Mouse (Mus musculus) neural tube, embryonic 14.5 days (tissue): ENCODE results near the gene Tmem184a. TPM values are rescaled to one million over a fixed set of nuclear protein-coding genes. Genes with fewer than 3 reads are reported as not detected.

Experiments used
- ATAC-seq: fragments of 200-750 bp; cut with Nextera tagmentation; 2 replicates; pipeline ENCODE4 v1.8.0; 2017; ENCODE audit warnings: low read depth, mild to moderate bottlenecking, moderate TSS enrichment, moderate library complexity
- H3K27ac ChIP-seq: fragments of 300-500 bp; sonication (generic); 2 replicates; pipeline ENCODE4 v1.5.1; 2014; ENCODE audit warnings: low read depth, mild to moderate bottlenecking, control low read depth, low read length, moderate library complexity, mixed read lengths
- H3K27me3 ChIP-seq: fragments of 300-500 bp; sonication (generic); 2 replicates; pipeline ENCODE4 v1.6.1; 2014; ENCODE audit warnings: low read length; ENCODE audit not compliant: control insufficient read depth, insufficient read depth
- H3K36me3 ChIP-seq: fragments of 300-500 bp; sonication (generic); 2 replicates; pipeline ENCODE4 v1.6.1; 2014; ENCODE audit warnings: low read length, mixed read lengths; ENCODE audit not compliant: control insufficient read depth, insufficient read depth
- H3K4me1 ChIP-seq: fragments of 300-500 bp; sonication (generic); 2 replicates; pipeline ENCODE4 v1.6.1; 2014; ENCODE audit warnings: low read length; ENCODE audit not compliant: control insufficient read depth, insufficient read depth
- H3K4me2 ChIP-seq: fragments of 300-500 bp; sonication (generic); 2 replicates; pipeline ENCODE4 v1.6.1; 2014; ENCODE audit warnings: mild to moderate bottlenecking, low read depth, low read length, control low read depth
- H3K4me3 ChIP-seq: fragments of 300-500 bp; sonication (generic); 2 replicates; pipeline ENCODE4 v1.5.1; 2014; ENCODE audit warnings: low read depth, low read length, control low read depth, mixed read lengths
- H3K9ac ChIP-seq: fragments of 300-500 bp; sonication (generic); replicated peaks from 2 replicates; pipeline ENCODE4 v1.6.1; 2014; ENCODE audit warnings: low read depth, mild to moderate bottlenecking, control low read depth, low read length, mixed read lengths
- H3K9me3 ChIP-seq: fragments of 300-500 bp; sonication (generic); 2 replicates; pipeline ENCODE4 v1.6.1; 2016; ENCODE audit warnings: low read length; ENCODE audit not compliant: control insufficient read depth
- WGBS: fragments of 180-500 bp; shearing (Covaris S2); extraction: QIAGEN DNeasy Blood & Tissue Kit; methylation state at CpG from one replicate; pipeline ENCODE4 v1.1.7; 2014; 5-methylcytosine and 5-hydroxymethylcytosine counted together
- polyA plus RNA-seq: library from polyadenylated mRNA; unstranded; fragments of >200 nt; fragmentation: Nextera tagmentation; extraction: Ambion mirVana; gene quantifications from 2 replicates; pipeline ENCODE4 v1.2.1, GENCODE M21; 2014

The Tmem184a gene
- polyA plus RNA-seq, 1 experiment from 2014 or later, result 0.23 TPM

- Histone ChIP-seq H3K9me3 (no peaks in the 10 kb centered on the region), H3K27ac (peak overlapping the region; percentile 91), H3K9ac (peak overlapping the region; percentile 54), H3K4me3 (peak overlapping the region; percentile 29), H3K4me2 (peak overlapping the region; percentile 60), H3K36me3 (0 out of 2 replicates have a peak, but pooled peaks cover 3% of the 10 kb centered on the region), H3K4me1 (peaks cover 35% of the 10 kb centered on the region), H3K27me3 (no peaks in the 10 kb centered on the region)
- WGBS, result 16% methylated on average over 12 of the region's 12 CpGs
- peak; percentile 57 for ATAC-seq
Measured at GRCm38 (mm10) chr5:139798168-139798900, 21.4 kb downstream of the Tmem184a start.

GRCm38 (mm10) chr5:139797473-139798167 is 22.1 kb downstream of the Tmem184a start:
- Histone ChIP-seq H3K4me2 (peak overlapping the region; percentile 60), H3K4me3 (peak overlapping the region; percentile 29), H3K27ac (peak overlapping the region; percentile 91), H3K9ac (peak overlapping the region; percentile 54), H3K36me3 (0 out of 2 replicates have a peak, but pooled peaks cover 3% of the 10 kb centered on the region), H3K27me3 (no peaks in the 10 kb centered on the region), H3K4me1 (peaks cover 38% of the 10 kb centered on the region), H3K9me3 (no peaks in the 10 kb centered on the region)
- WGBS, result 12% methylated on average over 11 of the region's 11 CpGs
- peak; percentile 87 for ATAC-seq

- Histone ChIP-seq H3K9me3 (no peaks in the 10 kb centered on the region), H3K9ac (0 out of 2 replicates have a peak overlapping the region, but pooled peaks have one; percentile 54), H3K4me2 (peak overlapping the region; percentile 60), H3K4me3 (no peak overlapping the region), H3K36me3 (0 out of 2 replicates have a peak, but pooled peaks cover 3% of the 10 kb centered on the region), H3K4me1 (peaks cover 45% of the 10 kb centered on the region), H3K27me3 (no peaks in the 10 kb centered on the region), H3K27ac (peak overlapping the region; percentile 91)
- ATAC-seq, result peak; percentile 30; the same call in 1 of the 2 replicates
- WGBS, result 16% methylated on average over 13 of the region's 13 CpGs
Measured at GRCm38 (mm10) chr5:139796900-139797299, 22.8 kb downstream of the Tmem184a start.

GRCm38 (mm10) chr5:139796001-139796620 is 23.6 kb downstream of the Tmem184a start:
- Histone ChIP-seq H3K9ac (no peak overlapping the region; the same call in 1 of the 2 replicates), H3K27ac (peak overlapping the region; percentile 34; the same call in 1 of the 2 replicates), H3K4me3 (no peak overlapping the region)

GRCm38 (mm10) chr5:139794938-139795337 is 24.8 kb downstream of the Tmem184a start:
- no peak for ATAC-seq
- Histone ChIP-seq H3K4me1 (peaks cover 49% of the 10 kb centered on the region), H3K27me3 (no peaks in the 10 kb centered on the region), H3K36me3 (no peaks in the 10 kb centered on the region), H3K9me3 (no peaks in the 10 kb centered on the region), H3K9ac (no peak overlapping the region), H3K4me3 (no peak overlapping the region), H3K27ac (no peak overlapping the region), H3K4me2 (no peak overlapping the region)
- WGBS, result 72% methylated on average over 10 of the region's 10 CpGs

More at GRCm38 (mm10) chr5:139796001-139796620, 23.6 kb downstream of the Tmem184a start:
- ATAC-seq, result no peak
- H3K36me3 ChIP-seq, result 0 out of 2 replicates have a peak, but pooled peaks cover 3% of the 10 kb centered on the region
- peaks cover 47% of the 10 kb centered on the region for H3K4me1 ChIP-seq
- H3K27me3 ChIP-seq, result no peaks in the 10 kb centered on the region
- no peak overlapping the region for H3K4me2 ChIP-seq
- H3K9me3 ChIP-seq, result no peaks in the 10 kb centered on the region
- 79% methylated on average over 9 of the region's 9 CpGs for WGBS

- H3K4me1 ChIP-seq, result peaks cover 47% of the 10 kb centered on the region
- WGBS, result 97% methylated on average over 5 of the region's 5 CpGs
- no peak for ATAC-seq
Measured at GRCm38 (mm10) chr5:139794137-139794536, 25.6 kb downstream of the Tmem184a start.

GRCm38 (mm10) chr5:139793338-139794089 is 26.2 kb downstream of the Tmem184a start:
- Histone ChIP-seq H3K4me1 (peaks cover 41% of the 10 kb centered on the region), H3K9ac (0 out of 2 replicates have a peak overlapping the region, but pooled peaks have one; percentile 21), H3K27ac (no peak overlapping the region), H3K27me3 (no peaks in the 10 kb centered on the region), H3K4me2 (no peak overlapping the region), H3K4me3 (no peak overlapping the region), H3K9me3 (no peaks in the 10 kb centered on the region), H3K36me3 (no peaks in the 10 kb centered on the region)
- ATAC-seq, result no peak
- WGBS, result 65% methylated on average over 11 of the region's 11 CpGs

More at GRCm38 (mm10) chr5:139794137-139794536, 25.6 kb downstream of the Tmem184a start:
- Histone ChIP-seq H3K9me3 (no peaks in the 10 kb centered on the region), H3K27ac (no peak overlapping the region), H3K4me2 (no peak overlapping the region), H3K36me3 (no peaks in the 10 kb centered on the region), H3K27me3 (no peaks in the 10 kb centered on the region), H3K9ac (no peak overlapping the region), H3K4me3 (no peak overlapping the region)

GRCm38 (mm10) chr5:139792966-139793337 is 26.8 kb downstream of the Tmem184a start:
- H3K4me1 ChIP-seq, result peaks cover 35% of the 10 kb centered on the region

More at GRCm38 (mm10) chr5:139792966-139793337, 26.8 kb downstream of the Tmem184a start:
- H3K4me2 ChIP-seq, result peak overlapping the region; percentile 100; the same call in 1 of the 2 replicates
- H3K4me3 ChIP-seq, result no peak overlapping the region
- no peaks in the 10 kb centered on the region for H3K9me3 ChIP-seq
- H3K27me3 ChIP-seq, result no peaks in the 10 kb centered on the region
- no peaks in the 10 kb centered on the region for H3K36me3 ChIP-seq
- 57% methylated on average over 3 of the region's 3 CpGs for WGBS
- H3K27ac ChIP-seq, result no peak overlapping the region
- H3K9ac ChIP-seq, result 0 out of 2 replicates have a peak overlapping the region, but pooled peaks have one; percentile 21
- ATAC-seq, result no peak
